Mouse (Mus musculus) ZHBTc4 (cell line): ENCODE results near the gene Crebl2.

ENCODE experiments used
- DNase-seq: peaks from one replicate; pipeline ENCODE4 v3.0.0-alpha.2; 2011; ENCODE audit warnings: low read depth, low spot score

The Crebl2 gene

DNA sequence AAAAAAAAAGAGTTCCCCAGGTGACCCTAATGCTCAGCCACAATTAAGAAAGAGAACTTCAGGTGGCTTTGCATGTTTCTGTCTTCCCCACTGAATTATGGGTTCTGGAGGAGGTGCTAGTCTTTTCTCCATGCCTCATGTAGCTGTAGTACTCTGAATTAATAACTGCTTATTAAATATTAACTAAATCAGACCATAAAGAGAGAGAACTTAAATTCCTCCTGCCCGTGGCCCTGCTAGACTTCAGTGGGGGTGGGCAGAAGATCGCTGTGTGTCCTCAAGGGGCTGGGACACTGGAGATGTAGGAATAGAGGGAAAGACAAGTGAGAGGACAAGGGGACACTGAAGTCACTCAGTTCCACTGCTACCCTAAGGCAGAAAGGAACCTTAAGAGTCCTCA, 42.3 kb downstream of the Crebl2 start:
- DNase-seq = no peak

- peak; percentile 36 for DNase-seq
These were observed 43.1 kb downstream of the Crebl2 start for GRCm38 (mm10) chr6:134873018-134873417.

GRCm38 (mm10) chr6:134876795-134877194, 46.8 kb downstream of the Crebl2 start:
- peak; percentile 70 for DNase-seq

DNA sequence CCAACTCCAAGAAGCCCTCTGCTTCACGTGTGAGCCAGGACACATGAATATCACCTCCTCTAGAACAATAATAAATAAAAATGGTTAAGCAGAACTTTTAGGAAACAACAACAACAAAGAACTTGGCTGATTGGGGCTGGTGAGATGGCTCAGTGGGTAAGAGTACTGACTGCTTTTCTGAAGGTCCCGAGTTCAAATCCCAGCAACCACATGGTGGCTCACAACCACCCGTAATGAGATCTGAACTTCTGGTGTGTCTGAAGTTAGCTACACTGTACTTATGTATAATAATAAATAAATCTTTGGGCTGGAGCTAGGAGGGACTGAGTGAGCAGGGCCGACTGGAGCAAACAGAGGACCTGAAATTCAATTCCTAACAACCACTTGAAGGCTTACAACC, 47.3 kb downstream of the Crebl2 start:
- no peak for DNase-seq

GRCm38 (mm10) chr6:134877892-134878291, 47.9 kb downstream of the Crebl2 start:
- no peak for DNase-seq

DNA sequence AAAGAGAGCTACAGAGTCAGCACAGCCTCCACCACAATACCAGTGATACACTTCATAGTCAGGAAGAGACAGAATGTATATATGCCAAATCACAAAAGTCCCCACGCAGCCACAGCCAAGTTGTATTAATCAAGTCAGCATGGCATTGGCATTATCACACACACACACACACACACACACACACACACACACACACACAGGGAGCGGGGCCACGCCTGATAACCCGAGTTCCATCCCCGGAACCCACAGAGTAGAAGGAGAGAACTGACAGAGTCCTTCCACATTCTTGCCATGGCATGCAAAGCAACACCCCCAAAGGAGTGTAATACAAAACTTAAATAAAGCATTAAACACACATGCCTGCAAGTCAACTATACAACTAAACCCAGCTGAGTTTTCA, 49.6 kb downstream of the Crebl2 start:
- no peak for DNase-seq

GRCm38 (mm10) chr6:134880046-134880445, 50.1 kb downstream of the Crebl2 start:
- no peak for DNase-seq

DNA sequence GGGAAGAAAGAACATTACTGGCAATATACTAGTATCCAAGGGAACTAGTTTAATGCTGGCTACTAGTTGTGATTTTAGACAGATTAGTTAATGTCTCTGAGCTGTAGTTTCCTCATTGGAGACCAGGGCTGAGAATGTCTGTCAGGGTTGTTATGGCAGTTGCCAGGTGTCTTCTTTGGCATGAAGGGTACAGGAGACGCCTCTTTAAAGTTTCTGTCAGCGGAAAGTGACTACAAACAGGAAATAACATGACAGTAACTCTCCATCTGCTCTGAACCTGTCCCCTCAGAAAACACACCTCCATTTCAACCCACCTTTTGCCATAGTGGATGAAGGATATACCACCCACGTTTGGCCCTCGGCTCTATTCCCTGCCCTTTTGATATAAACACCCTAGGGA, 53.7 kb downstream of the Crebl2 start:
- DNase-seq = no peak

DNA sequence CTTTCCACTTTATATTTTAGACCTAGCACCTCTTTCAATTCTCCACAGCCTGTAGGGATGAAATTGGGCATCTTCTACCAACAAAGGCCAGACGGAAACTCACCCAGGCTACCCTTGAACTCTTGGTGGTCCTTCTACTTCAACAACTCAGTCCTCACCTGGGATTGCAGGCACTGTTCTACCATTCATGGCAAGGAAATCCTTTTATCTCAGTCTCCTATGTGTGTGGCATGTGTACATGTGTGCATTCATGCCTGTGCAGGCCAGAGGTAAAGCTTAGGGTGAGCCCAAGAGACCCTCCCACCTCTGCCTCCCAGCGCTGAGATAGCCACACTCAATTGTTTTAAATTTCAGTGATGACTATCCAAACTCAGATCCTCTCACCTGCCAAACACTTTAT, 55.6 kb downstream of the Crebl2 start:
- no peak for DNase-seq

GRCm38 (mm10) chr6:134886475-134886874, 56.5 kb downstream of the Crebl2 start:
- no peak for DNase-seq

DNA sequence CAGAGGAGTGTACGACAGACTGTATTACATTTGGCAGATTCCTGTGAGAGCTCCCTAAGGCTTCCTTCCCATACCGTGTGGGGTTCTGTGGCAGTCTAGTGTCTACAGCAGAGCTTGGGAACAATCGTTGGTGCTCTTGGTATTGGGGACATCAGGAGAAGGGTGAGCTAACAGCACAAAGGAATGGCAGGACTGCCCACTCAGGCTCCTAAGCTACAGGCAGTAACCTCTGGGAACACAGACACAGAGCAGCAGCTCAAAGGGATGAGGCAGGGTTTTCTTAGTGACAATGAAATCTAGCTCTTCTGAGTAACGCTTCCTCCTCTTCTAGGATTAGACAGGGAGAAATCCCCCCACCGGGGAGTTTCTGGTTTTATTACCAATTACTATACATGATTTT, 57.1 kb downstream of the Crebl2 start:
- no peak for DNase-seq

DNA sequence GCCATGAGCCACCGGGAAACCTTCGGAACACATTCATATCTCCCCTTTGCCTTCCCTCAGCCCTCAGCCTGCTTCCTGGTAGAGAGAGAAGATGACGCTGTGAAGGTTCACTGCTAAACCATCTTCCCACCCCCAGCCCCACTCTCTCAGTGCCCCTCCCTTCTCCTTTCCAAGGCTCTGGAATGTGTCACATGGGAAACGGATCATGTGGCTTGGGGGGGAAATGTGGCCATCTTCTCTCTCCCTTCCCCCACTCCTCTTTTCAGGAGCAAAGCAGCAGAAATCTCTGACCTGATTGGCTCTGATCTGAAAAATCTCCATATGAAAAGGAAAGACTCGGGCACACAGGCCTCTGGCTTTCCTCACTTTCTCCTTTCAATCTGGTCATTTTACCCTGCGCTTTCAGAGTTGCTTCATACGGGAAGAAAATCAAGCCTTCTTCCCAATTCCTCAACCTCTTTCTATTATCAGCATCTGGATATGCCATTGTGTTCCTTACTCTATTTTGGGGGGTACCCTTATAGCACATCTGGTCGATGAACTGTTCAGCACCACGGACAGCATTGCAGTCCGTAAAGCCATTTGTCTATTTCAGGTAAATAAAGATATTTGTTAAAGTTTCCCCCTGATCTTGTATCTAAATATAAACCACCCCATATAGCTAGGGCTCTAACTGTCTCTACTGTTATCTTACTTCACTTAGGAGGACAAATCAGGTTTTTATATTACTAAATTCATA, 57.9 kb downstream of the Crebl2 start:
- peak; percentile 98 for DNase-seq

- DNase-seq = peak; percentile 34
These were observed 58.6 kb downstream of the Crebl2 start for GRCm38 (mm10) chr6:134888563-134889017.

DNA sequence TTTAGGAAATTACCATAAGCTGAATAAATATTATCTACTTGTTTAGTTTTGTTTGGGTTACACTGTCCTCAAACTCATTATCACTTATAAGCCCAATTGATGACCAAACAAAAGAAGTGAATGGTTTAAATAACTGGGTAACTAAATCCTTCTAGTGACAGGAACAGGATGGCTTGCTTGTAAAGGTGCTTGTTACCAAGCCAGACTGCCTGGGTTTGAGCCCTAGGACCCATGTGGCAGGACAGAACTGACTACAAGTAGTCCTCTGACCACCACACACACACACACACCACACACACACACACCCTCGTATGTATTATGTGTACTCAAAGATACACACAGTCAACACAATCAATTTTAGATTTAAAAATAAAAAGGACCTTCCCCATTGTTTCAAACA, 59.8 kb downstream of the Crebl2 start:
- no peak for DNase-seq

DNA sequence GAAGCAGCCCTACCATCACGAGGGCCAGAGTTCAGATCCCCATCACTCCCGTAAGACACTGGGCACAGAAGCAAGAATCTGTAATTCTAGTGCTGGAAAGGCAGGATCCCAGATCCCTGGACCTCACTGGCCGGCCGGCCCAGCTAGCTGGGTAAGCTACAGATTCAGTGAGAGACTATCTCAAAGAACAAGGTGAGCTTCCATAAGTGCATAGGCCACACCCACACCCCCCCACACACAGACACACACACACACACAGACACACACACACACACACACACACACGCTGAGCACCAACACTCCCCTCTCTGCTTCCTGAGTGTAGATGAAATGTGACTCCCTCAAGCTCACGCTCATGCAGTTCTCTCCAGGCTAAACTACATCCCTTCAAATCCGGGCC, 60.5 kb downstream of the Crebl2 start:
- DNase-seq = no peak

GRCm38 (mm10) chr6:134896570-134897436, 66.8 kb downstream of the Crebl2 start:
- DNase-seq = peak; percentile 23

GRCm38 (mm10) chr6:134897443-134898094, 67.6 kb downstream of the Crebl2 start:
- DNase-seq = peak; percentile 98

DNA sequence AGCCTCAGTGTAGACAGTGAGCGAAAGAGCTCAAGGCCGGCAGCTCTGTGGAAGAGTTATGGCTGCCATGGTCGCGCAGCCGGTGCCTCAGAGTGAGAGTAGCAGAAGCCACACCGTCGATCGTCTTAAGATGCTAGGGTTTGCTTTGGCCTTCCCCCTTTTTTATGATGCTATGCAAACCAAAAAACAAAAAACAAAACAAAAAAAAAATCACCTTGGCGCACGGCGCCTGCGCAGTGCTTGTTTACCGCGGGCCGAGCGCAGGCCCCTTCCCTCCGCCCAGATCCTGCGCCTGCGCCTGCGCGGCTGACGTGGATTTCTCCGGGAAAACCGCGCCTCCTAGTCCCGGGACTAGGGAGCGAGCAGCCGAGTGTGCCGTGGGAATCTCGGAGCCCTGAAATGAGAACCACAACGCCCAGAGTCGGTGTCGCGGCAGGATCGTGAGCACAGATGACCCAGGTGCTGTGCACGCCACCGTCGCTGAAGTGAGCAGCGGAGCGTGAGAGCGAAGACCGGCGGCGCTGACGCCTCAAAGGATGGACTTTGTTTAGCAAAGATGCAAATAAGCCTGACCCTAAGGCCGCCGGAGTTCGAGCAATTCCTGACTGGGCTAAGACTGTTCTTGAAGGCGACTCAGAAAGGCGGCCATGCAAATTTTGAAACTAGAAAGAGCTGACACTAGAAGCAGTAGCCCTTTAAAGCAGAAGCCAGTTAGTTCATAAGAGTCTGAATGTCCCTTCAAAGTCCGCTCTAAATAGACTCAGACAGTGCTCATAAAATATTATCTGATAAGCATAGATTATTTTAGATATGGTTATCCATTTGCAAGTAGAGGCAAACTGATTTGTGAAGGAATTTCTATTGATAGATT, 68.4 kb downstream of the Crebl2 start, which contains the start of gene Gpr19:
Gpr19 (minus strand) TSS at position 484 of the 871 bp plus-strand sequence.
- peak; percentile 98 for DNase-seq

- DNase-seq = no peak
These were observed 73.4 kb downstream of the Crebl2 start for GRCm38 (mm10) chr6:134903368-134903767.

DNA sequence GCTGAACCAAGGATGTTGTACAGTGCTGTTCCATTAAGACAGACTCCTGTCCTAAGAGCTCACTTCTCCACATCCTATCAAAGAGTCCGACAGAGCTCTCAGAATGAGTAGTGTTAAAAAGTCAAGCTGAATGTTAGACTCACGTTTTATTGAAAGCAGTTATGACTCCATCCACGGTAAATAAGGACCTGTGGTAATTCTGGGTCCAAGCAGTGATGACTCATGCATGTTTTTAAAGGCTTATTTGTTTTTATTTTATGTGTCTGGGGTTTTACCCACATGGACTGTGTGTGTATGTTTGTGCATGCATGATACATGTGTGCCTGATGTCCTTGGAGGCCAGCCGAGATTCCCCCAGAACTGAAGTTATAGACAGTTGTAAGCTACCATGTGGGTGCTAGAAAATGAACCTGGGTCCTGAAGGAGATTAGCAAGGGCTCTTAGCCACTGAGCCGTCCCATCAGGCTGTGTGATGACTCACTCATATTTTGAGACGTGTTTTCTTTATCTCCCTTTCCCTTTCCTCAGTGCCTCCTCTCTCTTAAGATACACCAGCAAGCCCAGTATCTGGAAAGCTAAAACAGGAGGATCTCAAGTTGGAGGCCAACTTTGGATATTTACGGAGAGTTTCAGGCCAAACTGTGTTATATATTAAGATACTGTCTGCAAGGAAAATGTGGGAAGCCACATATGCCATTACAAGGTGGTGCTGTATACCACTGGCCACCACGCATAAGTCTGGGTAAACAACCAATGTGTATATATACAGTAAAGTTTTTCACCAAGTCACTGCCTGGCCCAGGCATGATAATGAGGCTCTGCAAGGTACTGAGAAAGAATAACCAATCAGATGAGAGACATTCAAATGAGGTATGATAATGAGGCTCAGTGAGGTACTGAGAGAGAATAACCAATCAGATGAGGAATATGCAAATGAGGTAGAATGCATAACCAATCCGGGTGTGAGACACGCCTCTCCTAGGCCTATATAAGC, 74.2 kb downstream of the Crebl2 start:
- no peak for DNase-seq
